Mouse (Mus musculus): Measurements from ENCODE around the gene Mrgpra2a. TPM values are rescaled to one million over a fixed set of nuclear protein-coding genes. Genes with fewer than 3 reads are reported as not detected.
"Not testable (repeated sequence)": the region's sequence is repeated elsewhere in the genome, so short reads cannot be mapped to it uniquely, and the experiment has no call there.

Mrgpra2a gene
- polyA plus RNA-seq (2015; fragmentation: Nextera tagmentation; extraction: Ambion mirVana) = not detected in 2 replicates

GRCm38 (mm10) chr7:47452015-47452414 lies at the start of gene Mrgpra2a:
Mrgpra2a (minus strand) TSS chr7:47452139.
- H3K36me3 ChIP-seq (ENCODE audit: poor library complexity, severe bottlenecking); H3K9me3 ChIP-seq (replicated peaks); H3K4me2 ChIP-seq; H3K4me3 ChIP-seq; H3K27ac ChIP-seq; H3K27me3 ChIP-seq; H3K9ac ChIP-seq; ATAC-seq; H3K4me1 ChIP-seq: not testable (repeated sequence)
- no CpG with 5 or more reads among the region's 1 CpGs for WGBS

GRCm38 (mm10) chr7:47491266-47491665 lies 39.3 kb upstream of the Mrgpra2a start:
- H3K27ac ChIP-seq; H3K27me3 ChIP-seq; H3K36me3 ChIP-seq (ENCODE audit: poor library complexity, severe bottlenecking); H3K4me2 ChIP-seq; H3K4me1 ChIP-seq; H3K9ac ChIP-seq; ATAC-seq; H3K4me3 ChIP-seq: not testable (repeated sequence)
- peaks cover 11% of the 10 kb centered on the region for H3K9me3 ChIP-seq (replicated peaks)

DNA sequence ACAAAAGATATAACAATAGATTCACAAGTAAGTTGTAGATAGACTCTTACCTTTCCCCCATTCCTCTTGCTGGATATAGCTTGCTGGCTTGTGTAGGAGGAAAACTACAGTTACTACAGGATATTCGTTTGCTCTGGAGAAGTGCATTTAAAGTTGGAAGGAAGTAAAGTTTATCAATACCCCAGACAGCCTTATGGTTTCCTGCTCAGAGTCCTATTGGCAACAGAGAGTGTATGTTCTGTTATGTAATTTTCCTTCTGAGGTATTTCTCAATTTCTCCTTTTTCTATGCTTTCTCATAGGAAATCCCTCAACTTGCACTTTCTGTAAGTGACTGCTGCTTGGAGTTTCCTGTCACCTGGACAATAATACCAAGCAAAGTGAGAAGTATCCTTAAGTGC lies 37.5 kb upstream of the Mrgpra2a start:
- H3K27me3 ChIP-seq; ATAC-seq; H3K36me3 ChIP-seq (ENCODE audit: poor library complexity, severe bottlenecking); H3K9me3 ChIP-seq (replicated peaks); H3K4me1 ChIP-seq; H3K4me3 ChIP-seq; H3K4me2 ChIP-seq; H3K27ac ChIP-seq; H3K9ac ChIP-seq: not testable (repeated sequence)
- WGBS = no CpG with 5 or more reads among the region's 1 CpGs

DNA sequence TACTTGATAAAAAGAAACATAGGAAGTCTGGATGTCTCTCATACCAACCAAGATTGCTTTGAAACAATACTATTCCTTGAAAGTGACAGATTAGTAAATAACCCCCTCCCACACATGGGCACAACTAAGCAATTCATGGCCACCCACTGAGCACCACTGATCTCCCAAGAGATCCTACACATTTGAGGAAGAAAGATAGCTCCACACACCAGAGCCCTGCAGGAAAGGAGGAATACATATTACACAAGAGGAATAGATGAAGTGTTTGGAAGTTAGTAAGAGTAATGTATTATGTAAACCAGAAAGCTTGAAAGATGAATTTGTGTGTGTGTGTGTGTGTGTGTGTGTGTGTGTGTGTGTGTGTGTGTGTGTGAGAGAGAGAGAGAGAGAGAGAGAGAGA lies 31.2 kb upstream of the Mrgpra2a start:
- H3K4me2 ChIP-seq; H3K9ac ChIP-seq; H3K4me3 ChIP-seq; H3K4me1 ChIP-seq; H3K27me3 ChIP-seq; H3K36me3 ChIP-seq (ENCODE audit: poor library complexity, severe bottlenecking); H3K9me3 ChIP-seq (replicated peaks); H3K27ac ChIP-seq; ATAC-seq: not testable (repeated sequence)

GRCm38 (mm10) chr7:47473904-47474303 lies 22.0 kb upstream of the Mrgpra2a start:
- not testable (repeated sequence) for H3K9ac ChIP-seq; H3K9me3 ChIP-seq (replicated peaks); H3K27ac ChIP-seq; H3K4me2 ChIP-seq; H3K36me3 ChIP-seq (ENCODE audit: poor library complexity, severe bottlenecking); H3K27me3 ChIP-seq; ATAC-seq; H3K4me1 ChIP-seq; H3K4me3 ChIP-seq
- WGBS = 47% methylated on average over 2 of the region's 3 CpGs

GRCm38 (mm10) chr7:47465278-47465981 lies 13.5 kb upstream of the Mrgpra2a start:
- H3K4me2 ChIP-seq; H3K4me3 ChIP-seq; H3K9me3 ChIP-seq (replicated peaks); H3K4me1 ChIP-seq; H3K27me3 ChIP-seq; H3K27ac ChIP-seq; H3K9ac ChIP-seq; H3K36me3 ChIP-seq (ENCODE audit: poor library complexity, severe bottlenecking); ATAC-seq: not testable (repeated sequence)

DNA sequence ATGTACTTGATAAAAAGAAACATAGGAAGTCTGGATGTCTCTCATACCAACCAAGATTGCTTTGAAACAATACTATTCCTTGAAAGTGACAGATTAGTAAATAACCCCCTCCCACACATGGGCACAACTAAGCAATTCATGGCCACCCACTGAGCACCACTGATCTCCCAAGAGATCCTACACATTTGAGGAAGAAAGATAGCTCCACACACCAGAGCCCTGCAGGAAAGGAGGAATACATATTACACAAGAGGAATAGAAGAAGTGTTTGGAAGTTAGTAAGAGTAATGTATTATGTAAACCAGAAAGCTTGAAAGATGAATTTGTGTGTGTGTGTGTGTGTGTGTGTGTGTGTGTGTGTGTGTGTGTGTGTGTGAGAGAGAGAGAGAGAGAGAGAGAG lies 6.2 kb downstream of the Mrgpra2a start:
- ATAC-seq; H3K27ac ChIP-seq; H3K4me3 ChIP-seq; H3K4me1 ChIP-seq; H3K9ac ChIP-seq; H3K4me2 ChIP-seq; H3K36me3 ChIP-seq (ENCODE audit: poor library complexity, severe bottlenecking); H3K9me3 ChIP-seq (replicated peaks); H3K27me3 ChIP-seq: not testable (repeated sequence)

DNA sequence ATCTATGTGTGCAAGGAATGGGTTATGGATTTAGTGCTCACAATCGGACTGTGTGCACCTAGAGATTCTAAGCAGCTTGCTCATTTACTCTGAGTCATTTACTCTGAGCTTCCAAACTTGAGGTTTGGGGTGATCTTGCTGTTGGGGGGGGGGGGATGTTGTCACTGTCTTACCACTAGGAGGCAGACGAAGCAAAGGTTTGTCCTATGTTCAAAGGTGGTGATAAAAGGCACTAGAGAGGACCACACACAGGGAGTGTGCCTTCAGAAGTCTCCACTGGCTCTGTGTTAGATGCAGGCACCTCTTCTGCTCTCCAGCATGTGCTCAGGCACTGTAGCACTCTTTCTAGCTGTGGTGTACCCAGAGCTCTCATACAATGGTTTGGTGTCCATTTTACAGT lies 15.5 kb downstream of the Mrgpra2a start:
- WGBS = 60% methylated on average over 1 of the region's 2 CpGs
- not testable (repeated sequence) for H3K36me3 ChIP-seq (ENCODE audit: poor library complexity, severe bottlenecking); H3K4me2 ChIP-seq; H3K9ac ChIP-seq; H3K27ac ChIP-seq; H3K4me1 ChIP-seq; H3K4me3 ChIP-seq; H3K9me3 ChIP-seq (replicated peaks); ATAC-seq; H3K27me3 ChIP-seq

- H3K4me3 ChIP-seq; H3K4me1 ChIP-seq; H3K36me3 ChIP-seq (ENCODE audit: poor library complexity, severe bottlenecking); H3K9ac ChIP-seq; H3K4me2 ChIP-seq; H3K27ac ChIP-seq; H3K9me3 ChIP-seq (replicated peaks); ATAC-seq; H3K27me3 ChIP-seq: not testable (repeated sequence)
Measured at GRCm38 (mm10) chr7:47427815-47428508, 24.0 kb downstream of the Mrgpra2a start.

- Histone ChIP-seq H3K9me3 (replicated peaks) (peaks cover 28% of the 10 kb centered on the region), H3K9ac (no peak overlapping the region), H3K36me3 (ENCODE audit: poor library complexity, severe bottlenecking) (no peaks in the 10 kb centered on the region), H3K4me3 (no peak overlapping the region), H3K4me1 (no peaks in the 10 kb centered on the region), H3K27me3 (no peaks in the 10 kb centered on the region), H3K4me2 (no peak overlapping the region), H3K27ac (no peak overlapping the region)
- WGBS = 54% methylated on average over 2 of the region's 2 CpGs
- ATAC-seq = no peak
Measured at GRCm38 (mm10) chr7:47410602-47411001, 41.3 kb downstream of the Mrgpra2a start.

- no peak overlapping the region for H3K4me2 ChIP-seq
- no peaks in the 10 kb centered on the region for H3K27me3 ChIP-seq
- WGBS = 59% methylated on average over 1 of the region's 1 CpGs
- no peak for ATAC-seq
- H3K36me3 ChIP-seq (ENCODE audit: poor library complexity, severe bottlenecking) = no peaks in the 10 kb centered on the region
- H3K4me1 ChIP-seq = no peaks in the 10 kb centered on the region
- H3K9me3 ChIP-seq (replicated peaks) = peaks cover 28% of the 10 kb centered on the region
- no peak overlapping the region for H3K9ac ChIP-seq
- no peak overlapping the region for H3K27ac ChIP-seq
- H3K4me3 ChIP-seq = no peak overlapping the region
Measured at GRCm38 (mm10) chr7:47409545-47409944, 42.4 kb downstream of the Mrgpra2a start.

- H3K4me3 ChIP-seq = no peak overlapping the region
- peaks cover 13% of the 10 kb centered on the region for H3K9me3 ChIP-seq (replicated peaks)
- no peak overlapping the region for H3K9ac ChIP-seq
- no peaks in the 10 kb centered on the region for H3K4me1 ChIP-seq
- no peaks in the 10 kb centered on the region for H3K36me3 ChIP-seq (ENCODE audit: poor library complexity, severe bottlenecking)
- no peak overlapping the region for H3K4me2 ChIP-seq
- no peak for ATAC-seq
- H3K27me3 ChIP-seq = no peaks in the 10 kb centered on the region
- H3K27ac ChIP-seq = no peak overlapping the region
Measured at GRCm38 (mm10) chr7:47401125-47401524, 50.8 kb downstream of the Mrgpra2a start.

Measured in forebrain, embryonic 13.5 days (tissue).